Mouse (Mus musculus) liver, embryonic 16.5 days (tissue): ENCODE data around the gene Gm20792. TPM values are rescaled to one million over a fixed set of nuclear protein-coding genes. Genes with fewer than 3 reads are reported as not detected.
"Not testable (repeated sequence)": the region's sequence is repeated elsewhere in the genome, so short reads cannot be mapped to it uniquely, and the experiment has no call there.

ENCODE experiments used
- ATAC-seq: fragments of 200-750 bp; cut with Nextera tagmentation; 2 replicates; pipeline ENCODE4 v1.8.0; 2017; ENCODE audit warnings: low read depth, mild to moderate bottlenecking, moderate number of reproducible peaks, moderate library complexity
- H3K27ac ChIP-seq: fragments of 300-500 bp; sonication (generic); 2 replicates; pipeline ENCODE4 v1.5.1; 2014; ENCODE audit warnings: mild to moderate bottlenecking, low read length
- H3K27me3 ChIP-seq: fragments of 300-500 bp; sonication (generic); 2 replicates; pipeline ENCODE4 v1.6.1; 2014; ENCODE audit warnings: low read depth, low read length, mixed read lengths; ENCODE audit not compliant: control insufficient read depth, insufficient read depth
- H3K36me3 ChIP-seq: fragments of 300-500 bp; sonication (generic); 2 replicates; pipeline ENCODE4 v1.6.1; 2014; ENCODE audit warnings: mild to moderate bottlenecking; ENCODE audit not compliant: control insufficient read depth, insufficient read depth
- H3K4me1 ChIP-seq: fragments of 300-500 bp; sonication (generic); 2 replicates; pipeline ENCODE4 v1.6.1; 2014; ENCODE audit warnings: low read depth, low read length, mixed read lengths; ENCODE audit not compliant: control insufficient read depth
- H3K4me2 ChIP-seq: fragments of 300-500 bp; sonication (generic); 2 replicates; pipeline ENCODE4 v1.6.1; 2014; ENCODE audit warnings: low read depth, low read length, mixed read lengths
- H3K4me3 ChIP-seq: fragments of 300-500 bp; sonication (generic); 2 replicates; pipeline ENCODE4 v1.5.1; 2014; ENCODE audit warnings: low read depth, mild to moderate bottlenecking, low read length
- H3K9ac ChIP-seq: fragments of 300-500 bp; sonication (generic); 2 replicates; pipeline ENCODE4 v1.6.1; 2014; ENCODE audit warnings: low read depth, low read length
- H3K9me3 ChIP-seq: fragments of 300-500 bp; sonication (generic); replicated peaks from 2 replicates; pipeline ENCODE4 v1.6.1; 2016; ENCODE audit warnings: low read length; ENCODE audit not compliant: control insufficient read depth
- WGBS: fragments of 180-500 bp; shearing (Covaris S2); extraction: QIAGEN DNeasy Blood & Tissue Kit; methylation state at CpG from one replicate; pipeline ENCODE4 v1.1.7; 2014; ENCODE audit not compliant: insufficient replicate concordance; 5-methylcytosine and 5-hydroxymethylcytosine counted together
- polyA plus RNA-seq: library from polyadenylated mRNA; unstranded; fragments of >200 nt; fragmentation: Nextera tagmentation; extraction: Ambion mirVana; gene quantifications from 2 replicates; pipeline ENCODE4 v1.2.1, GENCODE M21; 2015

Gene Gm20792
- not detected in 2 replicates for polyA plus RNA-seq

DNA sequence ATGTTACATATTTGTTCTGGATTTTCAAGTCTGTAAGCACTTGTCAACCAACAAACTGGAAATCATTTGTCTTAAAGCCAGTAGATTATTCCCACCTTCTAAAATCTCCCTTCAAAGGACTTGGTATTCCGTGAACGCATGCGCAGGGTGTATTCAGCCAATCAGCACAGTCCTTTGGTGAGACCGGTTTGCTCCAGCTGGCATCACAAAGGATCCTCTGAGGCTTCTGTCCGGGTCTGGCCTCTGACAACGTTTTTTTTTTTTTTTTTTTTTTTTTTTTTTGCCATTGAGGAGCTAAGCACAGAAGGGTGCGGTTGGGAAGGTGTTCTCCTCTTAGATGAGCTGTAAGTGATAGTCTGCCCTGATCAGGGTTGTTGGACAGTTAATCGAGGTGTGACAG, at the start of gene Gm20792:
Gm20792 (plus strand) TSS at position 301 of the 400 bp plus-strand sequence.
- H3K4me2 ChIP-seq, ATAC-seq, H3K27ac ChIP-seq, H3K4me1 ChIP-seq, H3K4me3 ChIP-seq, H3K9me3 ChIP-seq, H3K36me3 ChIP-seq, H3K9ac ChIP-seq, H3K27me3 ChIP-seq: not testable (repeated sequence)
- no CpG with 5 or more reads among the region's 8 CpGs for WGBS
